Mouse (Mus musculus): Measurements from ENCODE around the gene Pdlim5. TPM values are rescaled to one million over a fixed set of nuclear protein-coding genes. Genes with fewer than 3 reads are reported as not detected.
A peak's percentile ranks its signal among the peaks of the same experiment; 100 is the strongest.

Pdlim5 gene
- total RNA-seq, 2 experiments from 2014 or later, result 16.7 to 17.5 TPM

DNA sequence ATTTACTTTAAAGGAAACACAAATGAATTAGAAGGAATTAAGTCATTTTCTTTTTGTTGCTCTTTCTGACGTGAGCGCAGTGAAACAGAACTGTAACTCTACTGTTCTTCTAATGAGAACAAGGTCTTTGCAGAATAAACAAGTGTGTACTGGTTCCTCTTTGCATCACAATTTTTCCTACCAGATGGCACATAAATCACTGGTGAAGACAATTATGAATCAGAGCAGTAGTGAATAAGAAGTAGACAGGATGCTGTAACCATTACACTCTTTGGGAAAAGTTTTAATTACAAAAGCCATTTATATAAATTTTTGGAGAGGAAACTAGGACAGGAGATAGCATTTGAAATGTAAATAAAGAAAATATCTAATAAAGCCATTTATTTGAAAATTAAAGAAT, 51.7 kb downstream of the Pdlim5 start:
- no peak for ATAC-seq (replicated peaks; ENCODE audit: poor library complexity, severe bottlenecking)

GRCm38 (mm10) chr3:142340701-142341100, 54.8 kb downstream of the Pdlim5 start:
- no peak for ATAC-seq (replicated peaks; ENCODE audit: poor library complexity, severe bottlenecking)

DNA sequence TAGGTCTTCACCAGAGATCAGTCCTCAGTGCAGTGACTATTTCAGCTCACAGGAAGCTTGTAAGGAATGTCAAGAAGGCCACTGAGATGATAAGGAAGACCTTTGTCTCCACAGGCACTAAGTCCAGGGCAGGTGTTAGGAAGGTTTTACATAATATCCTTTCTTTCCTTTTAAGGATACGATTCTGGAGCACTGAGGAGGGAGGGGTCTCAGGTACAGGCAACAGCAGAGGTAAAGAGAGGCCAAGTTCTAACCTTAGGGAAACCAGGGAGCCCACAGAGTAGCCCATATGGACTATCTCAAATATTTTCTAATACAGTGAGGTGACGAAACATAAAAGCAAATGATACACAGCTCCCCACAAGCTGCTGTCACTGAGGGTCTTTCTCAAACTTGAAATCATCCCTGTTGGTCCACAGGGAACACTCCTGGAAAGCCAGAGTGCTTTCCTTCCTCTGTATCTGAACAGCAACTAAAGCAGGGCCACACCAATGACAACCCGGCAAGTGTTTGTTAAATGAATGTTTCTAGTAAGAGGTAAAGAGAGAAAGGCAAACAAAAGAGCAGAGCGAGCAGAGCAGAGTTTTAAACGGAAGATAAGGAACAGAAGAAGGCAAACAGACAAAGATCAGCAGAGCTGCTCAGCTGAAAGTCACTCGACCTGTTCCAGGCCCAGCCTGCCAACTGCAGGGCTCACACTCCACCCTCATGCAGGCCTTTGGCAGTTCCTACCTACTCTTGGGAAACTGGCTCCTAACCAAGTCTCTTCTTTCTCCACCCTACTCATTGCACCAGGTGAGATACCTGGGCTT, 55.9 kb downstream of the Pdlim5 start:
- no peak for ATAC-seq (replicated peaks; ENCODE audit: poor library complexity, severe bottlenecking)

DNA sequence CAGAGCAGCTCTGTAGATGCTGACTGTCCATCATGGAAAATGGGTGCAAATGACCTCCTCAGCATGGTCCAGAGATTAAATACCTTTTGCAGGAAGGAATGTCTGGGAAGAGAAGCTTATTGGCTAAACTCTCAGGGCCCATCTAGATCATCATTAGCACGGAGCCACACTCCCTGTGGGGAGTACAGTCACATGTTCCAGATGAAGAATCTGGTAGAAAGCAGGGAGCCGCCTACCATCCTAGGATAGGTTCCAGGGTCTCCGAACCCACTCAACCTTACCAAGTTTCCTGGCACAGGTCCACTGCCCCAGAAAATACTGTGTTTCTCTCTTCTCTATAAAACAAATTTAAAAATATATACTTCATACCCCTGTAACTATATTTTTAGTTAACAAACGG, 57.4 kb downstream of the Pdlim5 start:
- ATAC-seq (replicated peaks; ENCODE audit: poor library complexity, severe bottlenecking), result no peak

GRCm38 (mm10) chr3:142334496-142334895, 61.0 kb downstream of the Pdlim5 start:
- no peak for ATAC-seq (replicated peaks; ENCODE audit: poor library complexity, severe bottlenecking)

- ATAC-seq (replicated peaks; ENCODE audit: poor library complexity, severe bottlenecking), result no peak
Observed at GRCm38 (mm10) chr3:142333458-142333857, 62.0 kb downstream of the Pdlim5 start.

DNA sequence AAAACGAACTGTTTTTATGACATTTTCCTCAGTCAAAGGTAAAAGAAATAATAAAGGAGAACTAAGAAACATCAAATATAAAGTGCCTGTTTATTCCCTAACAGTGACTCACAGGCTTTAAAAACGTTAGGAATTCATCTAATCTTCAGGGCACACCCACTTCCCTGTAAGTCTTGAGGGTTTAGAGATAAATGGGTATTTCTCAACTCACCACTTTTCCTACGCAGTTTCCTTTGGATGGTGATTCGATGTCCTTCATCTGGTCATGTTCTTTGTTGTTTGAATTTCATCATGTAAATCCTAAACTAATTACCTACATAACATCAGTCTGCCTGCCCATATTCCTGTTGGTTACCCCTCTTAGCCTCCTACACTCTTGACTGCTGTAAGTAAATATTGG, 62.8 kb downstream of the Pdlim5 start:
- ATAC-seq (replicated peaks; ENCODE audit: poor library complexity, severe bottlenecking), result peak; percentile 50

GRCm38 (mm10) chr3:142331872-142332554, 63.5 kb downstream of the Pdlim5 start:
- ATAC-seq (replicated peaks; ENCODE audit: poor library complexity, severe bottlenecking), result peak; percentile 58; the same call in 1 of the 2 replicates

DNA sequence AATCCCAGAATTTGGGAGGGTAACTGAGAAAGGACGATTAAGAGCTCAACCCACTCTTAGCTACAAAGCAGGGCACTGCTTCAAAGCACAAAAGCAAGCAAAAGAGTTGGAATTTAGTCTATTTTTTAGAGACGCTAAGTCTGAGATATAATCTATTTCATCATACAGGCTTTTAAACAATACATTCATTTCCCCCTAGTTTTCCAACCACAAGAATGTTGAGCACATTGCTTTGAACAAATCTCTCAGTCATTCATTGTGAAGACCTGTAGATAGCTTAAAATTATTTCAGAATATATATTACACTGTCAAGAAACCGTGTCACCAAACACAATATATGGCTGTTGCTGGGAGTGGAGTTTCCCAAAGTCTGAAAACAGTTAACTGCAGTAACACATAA, 65.1 kb downstream of the Pdlim5 start:
- ATAC-seq (replicated peaks; ENCODE audit: poor library complexity, severe bottlenecking), result no peak

GRCm38 (mm10) chr3:142323592-142323991, 71.9 kb downstream of the Pdlim5 start:
- ATAC-seq (replicated peaks; ENCODE audit: poor library complexity, severe bottlenecking), result no peak

- no peak for ATAC-seq (replicated peaks; ENCODE audit: poor library complexity, severe bottlenecking)
Observed at GRCm38 (mm10) chr3:142321930-142322329, 73.6 kb downstream of the Pdlim5 start.

GRCm38 (mm10) chr3:142318147-142318546, 77.3 kb downstream of the Pdlim5 start:
- ATAC-seq (replicated peaks; ENCODE audit: poor library complexity, severe bottlenecking), result no peak

GRCm38 (mm10) chr3:142316138-142316740, 79.3 kb downstream of the Pdlim5 start:
- ATAC-seq (replicated peaks; ENCODE audit: poor library complexity, severe bottlenecking), result no peak

GRCm38 (mm10) chr3:142311075-142311474, 84.4 kb downstream of the Pdlim5 start:
- no peak for ATAC-seq (replicated peaks; ENCODE audit: poor library complexity, severe bottlenecking)

GRCm38 (mm10) chr3:142310446-142310845, 85.0 kb downstream of the Pdlim5 start:
- ATAC-seq (replicated peaks; ENCODE audit: poor library complexity, severe bottlenecking), result no peak

DNA sequence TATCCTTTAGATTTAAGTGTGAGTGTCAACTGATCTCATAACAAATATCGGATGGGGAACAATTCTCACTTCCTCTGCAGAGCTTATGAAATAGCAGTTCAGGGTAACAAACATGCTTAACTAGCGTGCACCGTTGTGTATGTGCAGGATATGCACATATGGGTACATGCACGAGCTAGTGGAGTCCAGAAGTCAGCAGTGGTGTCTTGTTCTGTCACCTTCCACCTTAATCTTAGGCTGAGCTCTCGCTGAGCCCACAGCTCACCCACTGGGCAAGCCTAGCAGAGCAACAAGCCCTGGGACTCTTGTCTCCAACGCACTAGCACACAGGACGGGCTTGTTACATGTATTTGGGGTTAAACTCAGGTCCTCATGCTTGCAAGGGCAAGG, 100.2 kb downstream of the Pdlim5 start:
- peak; percentile 30; the same call in 1 of the 2 replicates for ATAC-seq (replicated peaks; ENCODE audit: poor library complexity, severe bottlenecking)

DNA sequence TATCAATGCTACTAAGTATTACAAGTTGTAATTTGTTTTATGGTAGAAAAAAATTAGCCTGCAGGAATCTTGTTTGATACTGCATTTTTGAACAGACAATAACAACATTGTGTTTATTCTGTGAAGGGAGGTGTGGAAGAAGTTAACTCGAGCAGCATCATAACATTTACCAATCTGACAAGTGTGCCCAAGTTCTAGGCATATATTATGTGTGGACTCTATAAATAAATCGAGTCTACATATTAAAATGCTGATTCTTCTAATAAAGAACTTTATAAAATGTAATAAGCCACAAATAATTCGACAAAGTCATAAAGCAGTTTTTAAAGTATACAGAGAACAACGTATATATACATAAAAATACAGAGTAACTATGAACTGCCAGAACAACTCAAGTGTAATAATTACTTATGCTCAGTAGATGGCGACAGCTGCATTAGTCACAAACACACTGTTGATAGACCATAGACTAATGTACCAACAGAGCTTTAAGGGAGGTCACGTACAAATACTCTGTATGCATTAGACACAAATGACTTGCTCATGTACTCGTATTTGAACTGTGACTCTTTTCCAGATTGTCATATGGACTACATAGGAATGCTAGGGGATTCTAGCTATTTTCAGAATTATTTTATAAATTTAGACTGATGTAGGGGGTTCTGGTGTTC, 100.7 kb downstream of the Pdlim5 start:
- peak; percentile 99 for ATAC-seq (replicated peaks; ENCODE audit: poor library complexity, severe bottlenecking)

DNA sequence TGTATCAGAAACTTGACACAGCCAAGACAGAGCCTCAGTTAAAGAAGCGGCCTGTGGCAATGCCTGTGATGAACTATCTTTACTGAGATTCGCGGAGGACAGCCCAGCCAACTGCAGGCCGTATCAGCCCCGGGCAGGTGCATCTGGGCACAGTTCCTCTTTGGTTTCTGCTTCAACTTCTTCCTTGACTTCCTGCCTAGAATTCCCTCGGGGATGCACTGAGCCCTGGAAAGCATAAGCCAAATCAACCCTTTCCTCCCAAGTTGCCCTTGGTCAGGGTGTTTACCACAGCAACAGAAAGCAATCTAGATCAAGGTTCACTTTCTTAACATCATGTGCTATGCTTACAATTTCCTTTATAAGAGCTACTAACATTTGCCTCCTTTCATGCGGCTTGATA, 101.9 kb downstream of the Pdlim5 start:
- no peak for ATAC-seq (replicated peaks; ENCODE audit: poor library complexity, severe bottlenecking)

DNA sequence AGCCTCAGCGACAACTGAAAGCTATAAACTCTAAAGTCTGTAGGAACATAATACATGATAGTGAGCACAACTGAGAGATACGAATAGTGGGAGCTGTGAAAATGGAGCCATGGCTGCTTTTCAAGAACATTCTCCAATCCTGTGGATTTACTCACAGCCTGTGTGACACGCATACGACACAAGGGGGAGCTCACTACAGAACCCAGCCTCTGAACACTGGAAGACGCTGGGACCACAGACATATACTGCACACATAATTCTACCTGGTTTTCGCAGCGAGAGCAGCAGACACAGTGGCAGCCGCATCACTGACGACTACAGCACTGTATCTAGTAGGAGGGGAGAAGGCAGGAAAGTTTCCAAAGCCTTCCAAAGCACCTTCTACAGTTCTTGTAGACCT, 112.8 kb downstream of the Pdlim5 start:
- ATAC-seq (replicated peaks; ENCODE audit: poor library complexity, severe bottlenecking), result peak; percentile 90

GRCm38 (mm10) chr3:142281656-142282055, 113.8 kb downstream of the Pdlim5 start:
- 0 out of 2 replicates have a peak, but pooled peaks have one; percentile 15 for ATAC-seq (replicated peaks; ENCODE audit: poor library complexity, severe bottlenecking)

DNA sequence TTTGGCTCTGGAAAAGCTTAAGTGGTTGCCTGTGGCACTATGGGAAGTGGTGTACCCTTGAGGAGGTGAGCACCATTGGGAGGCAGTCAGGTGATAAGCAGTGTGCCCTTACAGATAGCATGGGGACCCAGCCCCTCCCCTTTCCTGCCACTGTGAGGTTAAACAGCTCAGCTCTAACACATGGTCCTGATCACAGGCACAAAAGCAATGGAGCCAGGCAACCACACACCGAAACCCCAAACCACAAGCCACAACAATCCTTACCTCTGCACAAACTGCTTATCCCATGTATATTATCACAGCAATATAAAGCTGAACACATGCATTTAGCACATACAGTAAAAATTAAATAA, 114.4 kb downstream of the Pdlim5 start:
- ATAC-seq (replicated peaks; ENCODE audit: poor library complexity, severe bottlenecking), result peak; percentile 75
